Mouse (Mus musculus) adrenal gland, postnatal 10 days (tissue): ENCODE data around the gene Mybph. TPM values are rescaled to one million over a fixed set of nuclear protein-coding genes. Genes with fewer than 3 reads are reported as not detected.

ENCODE experiments used
- DNase-seq: peaks from one replicate; pipeline ENCODE4 v3.0.0; 2021; ENCODE audit warnings: mixed read lengths
- total RNA-seq, 2 experiments: library from RNA; stranded (reverse); gene quantifications; 2 replicates each; pipeline ENCODE4 v1.2.3; 2021

Mybph gene
- total RNA-seq, 2 experiments from 2014 or later = 4.2 to 5.0 TPM

DNA sequence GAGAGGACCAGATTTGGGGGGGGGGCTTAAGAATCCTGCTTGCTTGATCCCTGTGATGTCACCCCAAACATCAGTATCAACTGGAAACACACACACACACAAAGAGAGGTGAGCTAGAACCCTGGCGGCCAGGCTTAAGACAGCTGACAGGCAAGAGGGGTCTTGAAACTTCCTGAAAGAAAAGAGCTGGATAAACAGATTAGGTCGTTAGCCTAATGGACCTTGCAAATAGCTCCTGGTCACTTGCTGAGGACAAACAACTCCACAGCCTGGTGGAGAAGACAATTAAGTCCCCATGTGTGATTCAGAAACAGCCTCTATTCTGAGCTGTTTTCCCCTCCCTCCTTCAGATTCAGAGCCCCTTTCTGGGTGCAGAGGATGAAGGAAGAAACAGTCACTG is 18.4 kb downstream of the Mybph start:
- DNase-seq = no peak

- peak; percentile 71 for DNase-seq
Measured at GRCm38 (mm10) chr1:134212351-134212750, 19.1 kb downstream of the Mybph start.

GRCm38 (mm10) chr1:134213405-134213804 is 20.2 kb downstream of the Mybph start:
- no peak for DNase-seq

GRCm38 (mm10) chr1:134215059-134215458 is 21.8 kb downstream of the Mybph start:
- DNase-seq = no peak

DNA sequence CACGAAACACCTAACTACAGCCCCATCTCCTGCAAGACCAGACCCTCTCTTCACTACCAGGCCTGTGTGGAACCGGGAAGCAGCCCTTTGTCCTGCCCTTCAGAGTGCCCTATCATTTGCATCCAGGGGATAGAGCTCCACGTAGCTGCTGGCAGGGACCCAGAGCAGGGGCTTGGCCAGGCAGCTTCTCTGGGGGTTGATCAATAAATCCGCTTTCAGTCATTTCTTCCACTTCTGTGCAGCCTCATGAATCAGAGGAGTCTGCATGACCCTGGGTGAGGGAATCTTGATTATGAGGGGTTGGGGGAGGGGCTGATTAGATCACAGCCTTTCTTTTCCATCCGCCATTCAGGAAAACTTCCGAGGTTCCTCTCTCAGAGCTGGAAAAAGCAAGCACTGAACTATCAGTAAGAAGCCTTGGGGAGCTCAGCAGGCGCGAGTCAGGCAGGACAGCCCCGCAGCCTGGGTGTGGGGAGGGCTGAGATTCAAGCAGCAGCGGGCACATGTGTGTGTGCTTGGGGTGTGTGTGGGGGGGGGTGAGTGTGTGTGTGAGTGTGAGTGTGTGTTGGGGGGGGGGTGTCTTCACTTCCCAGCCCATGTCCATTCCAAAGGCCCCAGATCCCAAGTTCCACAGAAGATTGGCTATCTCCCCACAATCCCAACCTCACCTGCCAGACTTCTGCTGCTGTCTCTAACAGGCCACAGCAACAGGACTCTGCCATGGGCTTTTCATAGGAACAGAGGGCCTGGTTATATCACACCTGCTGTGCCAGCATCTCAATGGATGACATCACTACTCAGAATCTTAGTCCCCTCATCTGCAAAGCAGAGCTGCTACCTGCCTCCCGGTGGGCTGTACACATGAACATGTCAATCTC is 22.7 kb downstream of the Mybph start:
- DNase-seq = peak; percentile 58

- no peak for DNase-seq
Measured at GRCm38 (mm10) chr1:134216629-134216971, 23.4 kb downstream of the Mybph start.

GRCm38 (mm10) chr1:134217028-134217481 is 23.8 kb downstream of the Mybph start:
- peak; percentile 83 for DNase-seq

DNA sequence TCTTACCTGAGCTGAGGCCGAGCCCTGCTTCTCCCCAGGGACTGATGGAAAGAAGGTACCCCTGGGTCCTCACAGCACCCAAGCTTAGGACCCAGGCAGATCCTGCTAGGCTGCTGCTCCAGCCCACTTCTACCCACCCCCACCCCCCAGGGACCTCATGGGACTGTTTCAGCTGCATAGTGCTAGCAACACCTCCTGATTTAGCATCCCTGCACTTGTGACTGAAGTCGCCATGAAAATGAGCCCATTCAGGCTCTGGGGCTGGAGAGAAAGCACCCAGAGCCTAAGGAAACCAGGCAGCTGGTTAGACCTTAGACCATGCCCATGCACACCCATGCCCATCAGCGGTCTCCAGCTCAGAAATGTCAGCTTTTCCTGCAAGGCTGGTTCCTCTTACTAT is 24.7 kb downstream of the Mybph start:
- no peak for DNase-seq

DNA sequence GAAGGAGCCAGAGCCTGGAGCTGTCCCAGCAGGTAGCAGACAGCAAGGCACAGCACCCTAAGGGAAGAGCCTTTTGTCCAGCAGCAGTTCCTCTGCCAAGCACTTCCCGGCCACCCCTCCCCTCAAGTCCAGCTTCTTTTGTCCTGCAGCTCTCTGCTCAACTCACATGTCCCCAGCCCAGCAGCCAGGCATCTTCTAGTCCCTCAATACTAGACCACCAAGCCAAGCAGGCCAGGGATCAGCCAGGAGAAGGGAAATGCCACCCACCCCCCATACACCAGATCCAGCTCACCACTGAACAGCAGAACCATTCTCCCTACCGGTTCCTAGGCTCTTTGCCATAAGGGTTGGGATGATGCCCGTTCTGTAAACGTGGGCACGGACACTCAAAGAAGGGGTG is 26.4 kb downstream of the Mybph start:
- no peak for DNase-seq

DNA sequence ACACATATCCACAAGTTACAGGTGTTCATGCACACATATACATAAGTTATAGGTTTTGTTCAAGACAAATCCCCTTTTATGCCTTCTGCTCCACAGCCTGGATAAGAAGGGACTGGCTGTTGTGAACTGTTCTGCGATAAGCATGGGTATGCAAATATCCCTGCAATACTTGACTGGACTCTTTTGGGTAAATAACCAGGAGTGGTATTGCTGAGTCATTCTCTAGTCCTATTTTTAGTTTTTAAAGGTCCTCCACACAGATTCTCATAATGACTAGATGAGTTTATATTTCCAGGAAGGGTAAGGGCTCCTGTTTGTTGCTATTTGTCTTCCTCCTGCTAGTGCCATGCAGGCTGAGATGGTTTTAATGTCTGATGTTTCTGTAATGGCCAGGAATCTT is 27.9 kb downstream of the Mybph start:
- DNase-seq = no peak

DNA sequence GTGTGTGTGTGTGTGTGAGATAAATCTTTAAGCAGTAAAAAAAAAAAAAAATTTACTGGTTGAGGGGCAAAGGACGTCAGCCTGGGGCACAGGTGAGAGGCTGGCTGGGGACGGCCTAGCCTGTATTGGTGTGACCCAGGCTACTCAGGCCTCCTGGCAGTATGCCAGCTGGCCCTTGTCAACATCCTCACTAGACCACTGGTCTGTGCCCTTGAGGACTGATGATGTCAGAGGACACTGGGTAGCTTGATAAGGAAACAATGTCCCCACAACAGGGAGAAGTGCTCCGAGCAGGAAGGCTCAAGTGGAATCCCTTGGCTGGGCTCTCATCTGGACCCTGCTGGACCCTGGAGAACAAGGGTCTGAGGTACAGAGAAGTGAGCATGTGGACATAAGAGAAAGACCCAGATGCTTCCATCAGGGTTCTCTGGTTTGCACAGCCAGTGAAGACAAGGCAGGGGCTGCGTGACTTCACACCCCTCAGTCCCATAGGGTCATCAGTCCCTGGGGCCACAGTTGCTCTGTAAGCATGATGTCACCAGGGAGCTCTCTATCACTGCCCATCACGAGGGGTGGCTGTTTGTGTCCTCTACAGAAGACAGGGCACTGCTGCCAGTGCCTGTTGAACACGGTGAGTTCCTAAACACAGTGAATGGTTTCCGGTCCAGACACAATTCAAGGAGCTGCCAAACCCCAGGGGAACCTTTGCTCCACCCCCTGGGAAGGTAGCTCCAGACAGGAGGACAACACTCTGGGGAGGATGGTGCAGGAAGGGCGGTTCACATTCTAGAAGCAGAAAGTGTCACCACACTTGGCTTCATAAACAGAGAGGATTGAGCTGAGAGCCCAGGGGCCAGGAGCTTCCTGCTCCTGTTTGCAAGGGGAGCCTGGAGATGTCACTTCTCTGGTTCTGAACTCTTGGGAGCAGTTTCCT is 29.1 kb downstream of the Mybph start:
- peak; percentile 86 for DNase-seq

- DNase-seq = no peak
Measured at GRCm38 (mm10) chr1:134224649-134225227, 31.5 kb downstream of the Mybph start.

GRCm38 (mm10) chr1:134225375-134225774 is 32.1 kb downstream of the Mybph start:
- DNase-seq = no peak

DNA sequence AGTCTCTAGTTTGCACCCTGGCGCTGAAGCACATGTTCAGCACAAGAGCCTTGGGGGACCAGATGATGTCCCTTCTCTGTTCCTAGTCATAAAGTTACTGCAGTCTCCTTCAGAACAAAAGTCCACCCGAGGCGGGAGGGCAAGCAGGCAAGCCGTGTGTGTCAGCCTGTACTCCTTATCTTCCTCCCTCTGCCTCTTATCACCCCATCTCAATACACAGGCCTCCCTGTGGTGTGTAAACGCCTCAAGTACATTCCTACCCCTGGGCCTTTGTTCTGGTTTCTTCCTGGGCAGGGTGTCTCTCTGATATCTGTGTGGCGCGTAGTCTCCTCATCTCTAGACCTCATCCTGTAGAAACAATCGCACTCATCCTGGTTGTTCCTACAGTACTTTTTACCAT is 33.5 kb downstream of the Mybph start:
- no peak for DNase-seq

- DNase-seq = peak; percentile 17
Measured at GRCm38 (mm10) chr1:134229806-134230575, 36.7 kb downstream of the Mybph start.

DNA sequence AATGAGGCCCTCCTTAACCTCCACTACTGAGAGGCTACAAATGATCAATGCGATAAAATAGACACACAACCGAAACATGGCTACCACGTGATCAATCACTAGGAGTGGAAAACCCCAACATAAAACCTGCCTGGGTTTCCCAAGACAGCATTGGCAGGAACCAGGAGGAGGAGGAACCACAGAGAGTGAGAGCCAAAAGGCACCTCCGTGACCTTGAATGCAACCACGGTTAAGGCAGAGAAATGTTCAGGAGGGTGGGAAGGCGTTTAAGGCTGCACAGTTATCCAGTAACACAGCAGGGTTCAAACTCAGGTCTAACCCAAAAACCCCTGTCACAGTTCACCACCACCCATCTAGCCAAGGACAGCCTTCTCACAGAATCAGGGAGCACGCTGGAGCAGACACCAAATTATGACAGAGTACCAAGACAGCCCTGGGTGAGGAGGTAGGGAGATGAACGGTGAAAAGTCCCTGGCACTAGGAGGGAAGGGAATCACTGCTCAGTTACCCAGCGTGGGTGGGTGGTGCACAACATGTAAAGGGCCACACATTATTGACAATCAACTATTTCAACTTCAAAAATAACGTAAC is 37.5 kb downstream of the Mybph start:
- DNase-seq = peak; percentile 56

GRCm38 (mm10) chr1:134231270-134231669 is 38.0 kb downstream of the Mybph start:
- peak; percentile 60 for DNase-seq

- DNase-seq = peak; percentile 10
Measured at GRCm38 (mm10) chr1:134231681-134232080, 38.4 kb downstream of the Mybph start.

DNA sequence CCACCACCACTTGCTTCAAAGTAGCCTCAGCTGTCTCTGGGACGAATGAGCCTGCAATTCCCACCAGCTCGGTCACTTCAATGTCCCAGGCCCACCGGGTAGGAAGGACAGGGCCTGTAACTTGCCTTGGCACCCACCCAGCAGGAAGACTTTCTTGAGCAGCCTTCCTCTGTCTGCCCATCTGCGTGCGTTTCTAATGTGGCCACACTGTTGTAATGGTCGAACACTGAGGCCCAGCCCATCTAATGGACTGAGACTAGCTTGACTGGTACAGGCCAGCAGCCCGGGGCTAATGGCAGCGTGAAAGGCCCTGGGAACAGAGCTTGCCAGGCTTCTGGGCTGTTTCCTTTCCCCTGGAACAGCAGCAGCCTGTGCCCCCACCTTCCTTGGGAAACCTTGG is 39.1 kb downstream of the Mybph start:
- DNase-seq = peak; percentile 58

GRCm38 (mm10) chr1:134232778-134233531 is 39.7 kb downstream of the Mybph start:
- DNase-seq = peak; percentile 86
